9 mouse cellular contexts compared by ENCODE assay signal in the genomic region with DNA sequence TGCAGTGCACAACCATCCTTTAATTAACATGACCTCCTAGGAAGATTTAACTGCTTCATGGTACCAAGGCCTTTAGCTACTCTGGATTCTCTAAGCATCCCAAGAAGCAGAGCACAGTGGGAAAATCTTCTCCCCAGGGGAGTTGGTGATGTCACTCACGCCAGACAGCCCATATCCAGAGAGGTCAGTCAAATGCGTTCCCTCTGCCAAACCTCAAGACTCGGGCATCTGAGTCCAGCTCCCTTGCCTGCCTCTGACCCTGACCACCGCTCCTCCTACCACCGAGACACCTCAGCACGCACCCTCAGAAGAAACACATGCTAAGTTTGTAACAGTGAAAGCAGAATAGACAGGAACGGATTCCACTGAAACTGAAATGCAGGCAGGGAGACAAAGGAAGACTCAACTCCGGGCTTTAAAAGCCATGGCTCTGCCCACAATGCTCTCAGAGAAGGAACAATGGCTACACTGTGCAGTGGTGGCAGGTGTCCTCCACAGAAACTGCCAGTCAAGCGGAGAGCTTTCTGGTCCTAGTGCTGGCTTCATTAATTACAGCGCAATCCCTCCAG.
DNase-seq lines count a peak whose midpoint lies in the region; ATAC-seq lines count a peak whose summit lies in the region.
"Had no signal": no experiment of that assay in that cellular context is flagged by ENCODE, and none has a peak within 500 bp of the region (broad histone marks: within the 10 kb centered on the region; RNA-seq: fewer than 3 reads in every experiment).

No protein-coding gene starts in this region.

- WGBS in lung, embryonic 15.5 days, result 70% methylated on average over 10 of the region's 10 CpGs
- WGBS in hindbrain, embryonic 14.5 days, result 8% methylated on average over 10 of the region's 10 CpGs

- H3K27ac ChIP-seq in lung, embryonic 15.5 days, result peak overlapping the region; percentile 37; the same call in 1 of the 2 replicates
- peak overlapping the region; percentile 83 for H3K27ac ChIP-seq in hindbrain, embryonic 14.5 days

- no peaks in the 10 kb centered on the region for H3K36me3 ChIP-seq in lung, embryonic 15.5 days
- no peaks in the 10 kb centered on the region for H3K36me3 ChIP-seq in hindbrain, embryonic 14.5 days (replicated peaks; ENCODE audit: control insufficient read depth, insufficient read depth)

- peaks cover 45% of the 10 kb centered on the region for H3K4me1 ChIP-seq in lung, embryonic 15.5 days
- H3K4me1 ChIP-seq in hindbrain, embryonic 14.5 days (replicated peaks; ENCODE audit: control insufficient read depth, insufficient read depth, low read length), result peaks cover 23% of the 10 kb centered on the region

- H3K9me3 ChIP-seq in lung, embryonic 15.5 days, result no peaks in the 10 kb centered on the region
- no peaks in the 10 kb centered on the region; the same call in 1 of the 2 replicates for H3K9me3 ChIP-seq in hindbrain, embryonic 14.5 days (ENCODE audit: control insufficient read depth, low read length)

- no peak overlapping the region for H3K9ac ChIP-seq in lung, embryonic 15.5 days
- peak overlapping the region; percentile 41 for H3K9ac ChIP-seq in hindbrain, embryonic 14.5 days

- DNase-seq in cerebellum, adult 9-10 months, result peak; percentile 50
- no peak for DNase-seq in cerebellum, adult 11-12 months
- no peak for DNase-seq in lung, postnatal 14 days
- peak; percentile 57 for DNase-seq in hindbrain, embryonic 14.5 days (ENCODE audit: low spot score)
- DNase-seq in retina, embryonic 14.5 days (ENCODE audit: low spot score), result peak; percentile 70
- no peak for DNase-seq in frontal cortex, postnatal 25 days (ENCODE audit: low spot score in 2 of 2)
- no peak for DNase-seq in adrenal gland, postnatal 10 days
- DNase-seq: heart, postnatal 10 days had no signal

- H3K4me3 ChIP-seq in lung, embryonic 15.5 days, result no peak overlapping the region
- H3K4me3 ChIP-seq in hindbrain, embryonic 14.5 days (replicated peaks; ENCODE audit: low read length), result no peak overlapping the region

- H3K27me3 ChIP-seq in lung, embryonic 15.5 days, result no peaks in the 10 kb centered on the region
- no peaks in the 10 kb centered on the region for H3K27me3 ChIP-seq in hindbrain, embryonic 14.5 days (ENCODE audit: control insufficient read depth, insufficient read depth, low read length)

- H3K4me2 ChIP-seq in lung, embryonic 15.5 days, result no peak overlapping the region
- H3K4me2 ChIP-seq in hindbrain, embryonic 14.5 days (replicated peaks), result peak overlapping the region; percentile 31

- no peak for ATAC-seq in lung, embryonic 15.5 days (ENCODE audit: borderline replicate concordance, extremely low read depth, low FRiP score, low TSS enrichment)
- ATAC-seq in hindbrain, embryonic 14.5 days (ENCODE audit: low FRiP score), result peak; percentile 77; the same call in 1 of the 2 replicates

Comparison
In these comparisons a context has a peak if more than half of its experiments do, and no peak if none do; other contexts are left out.
1. DNase-seq: peak in cerebellum, adult 9-10 months (single experiment), hindbrain, embryonic 14.5 days (single experiment) and retina, embryonic 14.5 days (single experiment); none in cerebellum, adult 11-12 months (single experiment), lung, postnatal 14 days (single experiment), frontal cortex, postnatal 25 days (0 of 2) and adrenal gland, postnatal 10 days (single experiment).